Mouse (Mus musculus) common myeloid progenitor, adult 5-6 weeks (primary cell): ENCODE data around the gene A130010J15Rik. TPM values are rescaled to one million over a fixed set of nuclear protein-coding genes. Genes with fewer than 3 reads are reported as not detected.
A peak's percentile ranks its signal among the peaks of the same experiment; 100 is the strongest.

Source experiments
- ATAC-seq: replicated peaks from 2 replicates; pipeline ENCODE4 v1.8.0; 2016; ENCODE audit warnings: low read depth, mild to moderate bottlenecking, moderate TSS enrichment, inconsistent platforms; ENCODE audit not compliant: poor library complexity, severe bottlenecking
- total RNA-seq: library from RNA; stranded (forward); fragments of 200-1000, 187-1606 nt; gene quantifications from 2 replicates; pipeline ENCODE4 v1.2.3, GENCODE M21; 2017

A130010J15Rik gene
- total RNA-seq, 1 experiment from 2014 or later, result 12.7 TPM

DNA sequence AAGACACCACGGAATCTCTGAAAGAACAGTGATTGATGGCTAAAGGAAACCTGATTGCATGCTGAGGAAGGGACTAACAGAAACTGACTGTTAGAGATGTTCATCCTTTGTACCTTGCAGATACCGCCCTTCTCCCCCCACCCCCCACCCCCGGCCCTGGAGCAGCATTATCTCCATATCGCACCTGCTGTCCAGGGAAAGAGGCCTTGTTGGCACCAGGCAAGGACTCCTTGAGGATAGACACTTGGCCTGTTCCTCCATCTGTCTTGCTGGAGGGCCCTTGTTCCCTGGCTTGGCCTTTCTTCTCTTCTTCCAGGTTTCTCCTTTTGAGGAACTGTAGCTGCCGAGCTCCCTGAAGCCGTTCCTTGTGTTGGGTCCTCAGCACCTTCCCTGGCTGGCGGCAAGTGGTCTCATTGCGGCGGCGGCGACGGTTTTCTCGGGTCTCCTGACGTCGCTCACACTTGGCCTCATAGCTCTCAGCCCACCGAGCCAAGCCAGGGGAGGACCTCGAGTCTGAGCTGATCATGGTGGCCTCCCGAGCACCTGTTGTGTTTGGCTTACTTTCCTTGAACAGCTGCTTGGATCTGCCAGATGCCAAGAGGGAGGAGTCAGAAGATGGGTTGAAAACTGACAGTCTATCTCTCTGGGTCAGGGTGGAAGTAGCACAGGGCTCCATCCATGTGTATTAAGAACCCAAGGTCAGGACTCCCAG is 29.8 kb downstream of the A130010J15Rik start:
- no peak for ATAC-seq

- peak; percentile 35 for ATAC-seq
Observed at GRCm38 (mm10) chr1:193198312-193198711, 30.5 kb downstream of the A130010J15Rik start.

GRCm38 (mm10) chr1:193200640-193201382 is 33.0 kb downstream of the A130010J15Rik start:
- ATAC-seq, result peak; percentile 33

DNA sequence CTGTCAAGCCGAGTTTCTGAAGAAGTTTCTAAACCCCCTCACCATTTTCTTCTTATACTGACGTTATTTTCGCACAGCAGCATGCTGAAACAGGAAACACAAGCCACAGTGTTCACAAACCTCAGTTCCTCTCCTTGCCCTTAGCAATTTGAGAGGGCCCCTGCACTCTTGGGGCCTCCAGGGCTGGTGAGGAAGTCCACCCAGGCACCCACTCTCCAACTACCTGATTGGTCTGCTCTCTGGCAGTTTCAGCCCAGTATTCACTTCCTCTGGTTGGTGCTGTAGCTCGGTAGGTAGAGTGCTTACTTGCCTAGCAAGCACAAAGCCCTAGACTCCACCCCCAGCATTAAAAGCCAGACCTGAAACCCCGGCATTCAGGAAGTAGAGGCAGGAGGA is 33.5 kb downstream of the A130010J15Rik start, which contains the start of gene Traf3ip3:
TSS of gene Traf3ip3 (minus strand) at position 321 of the 396 bp plus-strand sequence.
- peak; percentile 91 for ATAC-seq

GRCm38 (mm10) chr1:193203821-193204220 is 36.0 kb downstream of the A130010J15Rik start:
- ATAC-seq, result no peak

DNA sequence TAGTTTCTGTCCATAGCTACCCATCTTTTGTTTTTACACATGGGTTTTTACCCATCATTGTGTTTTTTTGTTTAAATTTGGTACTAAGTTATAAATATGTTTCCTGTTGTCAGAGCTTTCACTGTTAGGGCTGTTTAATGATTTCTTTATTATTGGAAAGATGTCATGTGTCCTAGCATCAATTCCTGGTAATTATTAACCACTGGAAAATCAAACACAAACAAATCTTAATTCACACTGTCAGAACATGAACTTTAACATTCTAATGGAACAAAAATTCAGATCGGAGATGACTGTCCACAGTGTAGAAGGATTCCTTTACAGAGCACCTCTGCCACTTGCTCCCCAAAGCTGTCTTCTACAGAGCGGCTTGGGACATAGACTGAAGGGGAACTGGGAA is 37.6 kb downstream of the A130010J15Rik start:
- no peak for ATAC-seq

DNA sequence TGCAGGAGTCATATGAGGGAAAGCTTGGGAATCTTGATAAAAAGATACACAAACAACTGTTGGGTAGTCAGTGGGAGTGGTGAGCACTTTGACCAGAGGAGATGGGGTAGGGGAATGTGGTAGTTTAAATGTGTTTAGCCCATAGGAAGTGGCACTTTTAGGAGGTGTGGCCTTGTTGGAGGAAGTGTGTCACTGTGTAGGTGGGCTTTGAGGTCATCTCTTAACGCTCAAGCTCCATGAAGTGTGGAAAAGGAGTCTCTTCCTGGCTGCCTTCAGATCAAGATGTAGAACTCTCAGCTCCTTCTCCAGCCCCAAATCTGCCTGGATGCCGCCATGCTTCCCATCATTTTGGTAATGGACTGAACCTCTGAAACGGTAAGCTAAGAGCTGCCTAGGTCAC is 39.7 kb downstream of the A130010J15Rik start, which contains the start of gene Lamb3:
TSS of gene Lamb3 (plus strand) at position 197 of the 400 bp plus-strand sequence.
- ATAC-seq, result peak; percentile 30; the same call in 1 of the 2 replicates

DNA sequence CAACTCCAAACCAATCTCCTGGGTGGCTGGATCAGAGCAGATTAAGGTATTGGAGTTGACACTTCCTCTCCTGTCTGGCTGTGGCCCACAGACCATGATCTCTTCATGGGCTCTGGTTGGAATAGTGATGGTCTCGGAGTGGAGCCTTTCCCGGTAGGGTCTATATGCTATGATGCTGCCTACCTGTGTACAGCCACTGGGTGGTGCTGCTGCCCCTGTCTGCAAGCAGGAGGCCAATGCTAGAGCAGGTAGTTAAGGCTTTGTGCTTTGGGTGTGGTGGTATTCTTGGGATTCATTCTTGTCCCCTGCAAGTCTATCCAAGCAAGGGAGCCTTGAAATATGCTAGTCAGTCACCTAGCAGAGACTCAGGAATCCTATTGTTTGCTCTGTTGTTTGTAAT is 40.3 kb downstream of the A130010J15Rik start:
- peak; percentile 99 for ATAC-seq

- no peak for ATAC-seq
Observed at GRCm38 (mm10) chr1:193211371-193211770, 43.5 kb downstream of the A130010J15Rik start.

- ATAC-seq, result no peak
Observed at GRCm38 (mm10) chr1:193214053-193214452, 46.2 kb downstream of the A130010J15Rik start.

GRCm38 (mm10) chr1:193216000-193216399 is 48.2 kb downstream of the A130010J15Rik start:
- ATAC-seq, result no peak

DNA sequence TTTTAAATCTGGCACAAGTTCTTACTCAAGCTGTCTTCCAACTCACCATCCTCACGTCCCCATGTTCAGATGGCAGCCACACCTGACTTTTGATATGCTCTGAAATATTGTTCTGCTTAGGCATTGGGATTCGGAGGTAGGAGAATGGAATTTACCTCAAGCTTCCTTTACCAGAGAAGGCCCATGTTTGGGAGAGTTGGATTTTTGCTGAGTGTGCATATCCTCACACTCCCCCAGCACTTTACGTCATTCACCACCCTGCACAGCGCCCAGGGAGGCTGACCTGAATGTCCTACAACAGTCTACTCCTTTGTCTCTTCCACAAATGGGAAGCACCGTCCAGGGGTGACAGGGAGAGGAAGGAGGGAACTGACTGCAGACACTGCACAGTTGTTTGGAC is 52.6 kb downstream of the A130010J15Rik start:
- ATAC-seq, result no peak

DNA sequence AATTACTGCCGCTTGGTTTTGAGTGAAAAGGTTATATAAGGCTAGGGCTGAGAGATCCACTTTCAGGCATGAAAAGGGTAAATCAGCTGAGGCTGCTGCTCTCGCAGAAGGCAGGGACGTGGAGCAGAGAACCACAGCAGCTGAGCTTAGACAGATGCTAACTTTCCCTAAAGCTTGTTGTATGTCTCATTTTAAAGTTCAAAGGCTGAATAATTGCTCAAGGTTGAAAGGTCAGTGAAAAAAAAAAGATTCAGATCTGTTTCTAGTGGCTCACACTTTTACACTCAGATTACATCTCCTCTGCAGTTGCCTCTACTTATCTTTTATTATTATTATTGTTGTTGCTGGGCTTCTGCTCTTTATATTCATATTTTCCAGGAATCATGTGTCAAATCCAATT is 57.7 kb downstream of the A130010J15Rik start:
- ATAC-seq, result no peak

DNA sequence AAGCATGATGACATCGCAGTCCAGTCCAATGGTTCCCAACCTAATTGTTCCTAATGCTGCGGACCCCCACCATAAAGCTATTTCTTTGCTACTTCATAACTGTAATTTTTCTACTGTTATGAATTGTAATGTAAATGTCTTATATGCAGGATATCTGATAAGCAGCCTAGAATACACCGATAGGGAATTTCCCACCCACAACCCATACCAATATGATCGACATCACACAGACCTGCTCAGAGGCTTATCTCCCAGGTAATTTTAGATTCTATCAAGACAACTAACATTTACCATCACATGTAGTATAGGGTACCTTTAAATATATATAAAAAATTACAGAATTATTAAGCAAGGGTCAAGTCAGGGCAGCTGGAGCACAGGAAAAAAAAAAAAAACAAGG is 58.3 kb downstream of the A130010J15Rik start:
- no peak for ATAC-seq

DNA sequence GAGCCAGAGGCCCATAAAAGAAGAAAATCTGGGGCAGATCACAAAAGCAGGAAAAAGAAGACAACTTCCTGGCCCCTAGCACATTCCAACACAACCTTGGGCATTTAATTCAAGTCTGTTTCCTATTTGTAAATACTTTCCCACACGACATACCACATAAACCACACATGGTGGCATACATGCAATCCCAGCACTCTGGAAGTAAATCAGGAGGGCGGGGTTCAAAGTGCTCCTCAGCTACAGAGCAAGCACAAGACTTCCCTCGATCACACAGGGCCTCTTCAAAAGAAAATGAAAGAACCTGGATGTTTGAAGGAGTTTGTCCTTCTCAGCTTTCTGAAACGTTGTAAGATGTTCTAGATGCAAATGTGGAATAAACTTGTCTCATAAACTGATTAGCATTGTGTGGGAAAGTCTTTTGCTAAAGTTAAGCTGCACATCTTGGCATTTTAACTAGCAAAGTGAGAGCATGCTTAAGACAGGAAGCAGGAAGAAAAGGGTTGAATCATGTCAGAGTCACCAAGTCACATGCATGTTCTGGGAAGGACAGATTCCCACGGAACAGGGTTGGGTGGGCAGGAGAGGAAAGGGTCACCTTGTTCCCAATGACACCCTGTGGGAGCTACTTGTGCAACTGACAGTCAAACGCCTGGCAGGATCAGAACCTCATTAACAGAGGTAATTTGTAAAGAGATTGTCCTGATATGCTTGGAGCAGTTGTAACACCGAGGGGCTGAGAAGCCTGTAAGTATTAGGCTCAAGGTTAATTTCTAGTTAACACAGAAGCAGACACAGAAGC is 59.1 kb downstream of the A130010J15Rik start:
- no peak for ATAC-seq

Other genes starting within 250 kb of the A130010J15Rik start
- 0.14 and 0.92 TPM in 2 replicates for gene Syt14, start 132.3 kb upstream of the A130010J15Rik start, total RNA-seq
- gene Diexf, start 37.8 kb upstream of the A130010J15Rik start, total RNA-seq, result 11.9 and 22.1 TPM in 2 replicates
- gene Irf6, start 14.9 kb upstream of the A130010J15Rik start, total RNA-seq, result 1.0 and 1.6 TPM in 2 replicates
- 36.7 and 65.1 TPM in 2 replicates for gene Traf3ip3, start 33.7 kb downstream of the A130010J15Rik start, total RNA-seq
- 0.39 and 2.1 TPM in 2 replicates for gene Lamb3, start 39.7 kb downstream of the A130010J15Rik start, total RNA-seq
- 1.4 TPM in 1 of 2 replicates, not detected in the other for gene Hsd11b1, start 96.0 kb downstream of the A130010J15Rik start, total RNA-seq
- gene G0s2, start 105.2 kb downstream of the A130010J15Rik start, total RNA-seq, result 0.29 and 3.4 TPM in 2 replicates
- gene Camk1g, start 202.3 kb downstream of the A130010J15Rik start, total RNA-seq, result 0.09 TPM in 1 of 2 replicates, not detected in the other